Mouse (Mus musculus) spleen, adult 2 months (tissue): ENCODE results near the gene Auts2.

Experiments
- CTCF ChIP-seq: fragments of 200-500 bp; IDR thresholded peaks from 2 replicates; pipeline ENCODE4 v1.5.1; 2011; ENCODE audit warnings: mild to moderate bottlenecking, inconsistent platforms; ENCODE audit not compliant: insufficient read depth, insufficient read length, insufficient replicate concordance; ENCODE audit errors: extremely low read depth
- POLR2A ChIP-seq: fragments of 200-500 bp; IDR thresholded peaks from 2 replicates; pipeline ENCODE4 v1.6.1; 2011; ENCODE audit warnings: low read depth, low read length, inconsistent platforms

DNA sequence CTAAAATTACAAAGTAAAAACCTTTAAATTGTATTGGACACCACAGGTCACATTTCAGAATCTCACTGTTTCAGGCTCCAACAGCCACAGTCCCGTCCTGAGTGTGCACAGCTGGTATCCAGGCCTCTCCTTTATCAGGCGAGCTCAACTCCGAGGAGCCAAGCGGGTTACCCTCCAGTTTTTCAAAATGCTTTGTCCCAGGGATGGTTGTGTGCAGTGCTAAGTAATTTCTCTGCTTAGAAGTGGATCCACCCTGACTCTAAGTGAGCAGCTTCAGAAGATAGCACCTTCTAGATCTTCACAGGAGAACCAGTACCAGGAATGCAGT, 381.0 kb downstream of the Auts2 start:
- TF ChIP-seq POLR2A = no peak
- no peak for TF ChIP-seq CTCF
